Mouse (Mus musculus) urinary bladder, postnatal 25 days (tissue): ENCODE measurements at regions not wholly inside any gene's neighbourhood (a gene's known extent, or its start where the extent isn't known, plus 50 kb on each side); places are given as distances from the start of the nearest gene placed in this dataset.

Experiments used
- DNase-seq: peaks from one replicate; pipeline ENCODE4 v3.0.0; 2022; ENCODE audit warnings: low spot score

DNA sequence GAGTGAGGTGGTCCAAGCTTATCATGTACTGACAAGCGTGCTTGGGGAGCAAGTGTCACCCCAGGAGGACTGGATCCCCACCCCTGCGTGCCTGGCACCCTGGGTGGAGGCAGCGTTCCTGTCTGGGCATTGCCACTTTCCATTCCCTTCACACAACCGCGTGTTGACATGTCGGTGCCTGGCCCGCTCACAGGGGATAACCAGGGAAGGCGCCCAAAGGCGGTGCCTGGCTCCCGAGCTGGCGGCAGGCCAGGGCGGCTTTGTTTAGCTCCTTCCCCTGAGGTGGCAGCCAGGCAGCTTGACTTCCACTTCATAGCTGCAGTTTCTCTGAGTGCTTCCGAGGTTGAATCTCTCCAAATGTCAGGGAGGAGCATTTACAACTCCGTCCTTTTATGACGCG is 318.7 kb upstream of the 4930535I16Rik start:
- peak; percentile 65 for DNase-seq

DNA sequence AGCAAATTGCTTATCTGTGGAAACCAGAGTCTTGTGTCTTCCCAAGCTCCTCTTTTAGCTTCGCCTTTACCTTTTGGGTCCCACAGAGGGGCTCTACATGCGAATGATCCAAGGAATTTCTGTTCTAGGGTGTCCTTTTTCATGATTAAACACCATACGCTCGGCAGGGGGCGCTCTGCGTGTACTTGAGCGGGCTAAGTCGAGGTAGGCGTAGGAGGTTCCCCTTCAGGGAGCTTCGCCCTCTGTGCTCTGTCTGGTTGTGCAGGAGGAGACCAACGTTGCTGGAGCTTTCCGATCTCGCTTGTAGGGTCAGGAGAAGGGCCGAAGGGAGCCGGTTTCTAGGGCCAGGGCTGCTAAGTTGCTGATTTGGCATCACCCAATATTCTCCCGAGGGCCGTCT is 310.7 kb upstream of the 4930535I16Rik start:
- DNase-seq: peak; percentile 67

DNA sequence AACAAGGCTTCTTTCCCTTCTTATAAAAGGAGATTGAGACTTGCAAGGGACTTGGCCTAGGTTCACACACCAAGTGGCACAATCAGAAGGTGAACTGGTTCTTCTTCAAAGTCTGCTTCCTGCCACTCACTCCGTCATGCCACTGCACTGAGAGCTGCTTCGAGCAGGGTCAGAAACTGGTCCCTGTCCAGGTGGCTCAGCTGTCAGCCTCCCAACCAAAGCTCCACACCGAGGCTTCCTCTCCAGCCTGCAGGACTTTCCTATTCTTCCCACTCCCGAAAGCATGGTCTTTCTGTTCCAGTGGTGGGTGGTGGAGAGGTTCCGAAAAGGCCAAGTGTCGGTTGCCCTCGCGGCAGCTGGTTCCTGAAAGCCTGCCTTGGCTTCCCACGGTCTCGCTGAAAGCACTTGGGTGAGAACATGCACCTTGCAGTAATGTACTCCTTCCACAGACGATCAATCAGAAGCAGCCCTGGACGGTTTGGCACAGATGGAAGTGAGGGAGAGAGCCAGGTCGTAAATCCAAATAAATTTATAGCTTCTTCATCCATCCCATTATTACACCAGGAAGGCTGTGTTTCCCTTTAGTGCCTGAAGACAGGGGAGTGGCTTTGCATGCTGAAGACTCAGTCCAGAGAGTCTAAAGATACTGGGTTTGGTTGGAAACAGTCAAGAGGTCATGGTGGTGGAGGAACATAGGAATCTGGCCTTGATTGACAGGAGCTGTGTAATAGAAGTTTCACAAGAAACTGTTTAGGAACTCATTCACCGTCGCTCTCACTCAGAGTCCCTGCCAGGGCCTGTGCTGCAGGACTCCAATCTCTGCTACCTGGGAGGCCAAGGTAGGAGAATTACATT is 306.1 kb upstream of the 4930535I16Rik start:
- no peak for DNase-seq

DNA sequence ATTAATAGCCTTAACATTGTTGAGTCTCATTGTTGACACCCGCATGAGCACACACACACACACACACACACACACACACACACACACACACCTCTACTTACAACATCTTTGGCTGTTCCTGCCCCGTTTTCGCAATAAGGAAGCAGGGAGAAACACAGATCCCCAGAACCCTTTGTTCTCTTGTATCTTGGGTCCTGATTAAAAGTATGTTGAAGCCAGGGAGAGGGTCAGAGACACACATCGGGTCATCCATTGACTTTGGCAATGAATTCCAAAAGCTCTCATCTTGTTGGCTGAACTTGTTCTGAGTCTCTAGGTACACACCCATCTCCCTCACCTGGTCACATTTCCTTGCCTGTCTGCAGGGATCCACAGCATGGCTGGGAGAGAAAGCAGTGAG is 303.9 kb upstream of the 4930535I16Rik start:
- no peak for DNase-seq

DNA sequence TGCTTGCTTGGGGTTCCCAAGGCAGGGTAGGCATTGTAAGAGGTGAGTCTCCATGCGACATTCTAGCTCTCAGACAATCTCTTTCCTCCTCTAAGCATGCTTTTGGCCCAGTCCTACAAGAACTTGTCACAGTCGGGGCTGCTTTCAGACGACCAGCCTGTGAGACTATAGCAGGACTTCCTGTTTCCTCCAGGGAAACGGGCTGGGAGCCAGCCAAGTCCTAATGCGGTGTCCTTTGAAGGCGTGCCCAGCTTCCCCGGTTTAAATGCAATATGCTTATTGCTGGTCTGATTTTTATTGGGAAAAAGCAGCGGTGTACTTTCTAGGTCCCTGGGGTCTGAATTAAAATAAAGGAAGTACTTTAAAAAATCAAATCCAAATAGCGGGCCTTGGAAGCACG is 299.4 kb upstream of the 4930535I16Rik start:
- no peak for DNase-seq

DNA sequence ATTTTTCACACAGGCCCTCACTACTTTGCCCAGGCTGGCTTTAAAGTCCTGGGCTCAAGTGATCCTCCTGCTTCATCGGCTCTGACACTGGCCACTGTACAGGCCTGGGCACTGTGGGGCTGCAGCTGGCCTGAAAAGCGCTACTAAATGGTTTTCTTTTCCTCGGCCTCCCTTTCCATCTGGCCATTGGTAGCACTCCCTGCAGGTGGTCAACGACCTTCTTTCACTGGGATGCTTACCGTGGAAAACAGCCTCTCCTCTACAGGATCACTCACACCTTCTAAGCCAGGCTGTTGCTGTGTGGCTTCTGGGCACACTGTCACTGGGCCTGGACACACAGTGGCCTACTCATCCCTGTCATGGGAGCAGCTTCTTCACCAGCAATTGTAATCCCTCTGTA is 298.5 kb upstream of the 4930535I16Rik start:
- no peak for DNase-seq

DNA sequence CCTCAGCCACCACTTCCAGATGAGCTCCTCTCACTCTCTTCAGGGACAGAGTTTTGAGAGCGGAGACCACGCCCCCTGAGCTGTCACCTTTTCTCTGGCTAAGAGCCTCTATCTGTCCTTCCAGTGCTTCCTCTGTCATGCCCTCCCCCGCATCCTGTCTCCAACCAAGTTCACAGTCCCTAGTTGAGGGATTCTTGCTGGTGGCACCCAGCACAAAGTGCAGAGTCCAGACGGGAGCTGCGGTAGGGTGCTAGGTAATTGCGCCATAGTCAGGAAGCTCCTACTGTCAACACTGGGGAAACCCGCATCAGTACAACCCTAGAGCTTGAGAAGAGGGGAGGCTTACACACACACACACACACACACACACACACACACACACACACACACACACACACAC is 297.3 kb upstream of the 4930535I16Rik start:
- DNase-seq: no peak

DNA sequence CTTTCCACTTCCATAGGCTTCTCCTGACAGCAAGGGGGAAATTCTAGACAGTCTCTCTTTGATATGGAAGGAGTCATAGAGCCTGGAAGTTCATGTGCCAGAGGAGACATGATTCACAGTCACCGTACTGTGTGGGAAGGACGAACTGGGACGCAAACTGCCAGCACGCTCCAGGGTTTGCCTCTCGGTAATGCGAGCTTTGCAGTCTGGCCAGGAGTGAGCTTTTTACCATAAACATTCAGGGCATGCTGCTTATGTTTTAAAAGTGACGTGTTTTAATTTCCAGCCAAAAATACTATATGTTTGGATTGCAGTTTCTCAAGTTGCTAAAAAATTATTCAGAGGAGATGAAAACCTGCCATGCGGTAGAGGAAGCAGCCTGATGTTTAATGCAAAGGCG is 292.3 kb upstream of the 4930535I16Rik start:
- DNase-seq: no peak

DNA sequence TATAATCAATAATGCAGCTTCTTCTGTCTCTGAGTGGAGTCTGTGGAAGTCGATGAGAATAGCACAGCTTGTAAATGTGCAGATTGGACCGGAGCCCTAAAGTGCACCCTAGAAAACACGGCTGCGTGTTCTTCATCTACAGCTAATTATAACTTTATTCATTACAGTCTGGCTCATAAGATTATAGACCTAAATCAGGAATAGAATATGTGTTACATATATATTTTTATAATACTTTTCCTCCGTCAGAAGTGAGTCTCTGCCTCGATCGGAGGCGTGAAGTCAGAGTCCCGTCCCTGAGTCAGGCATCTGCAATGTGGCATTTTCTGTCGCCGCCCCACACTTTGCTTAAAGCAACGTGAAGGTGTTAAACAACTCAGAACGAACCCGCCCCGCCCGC is 288.7 kb upstream of the 4930535I16Rik start:
- no peak for DNase-seq

DNA sequence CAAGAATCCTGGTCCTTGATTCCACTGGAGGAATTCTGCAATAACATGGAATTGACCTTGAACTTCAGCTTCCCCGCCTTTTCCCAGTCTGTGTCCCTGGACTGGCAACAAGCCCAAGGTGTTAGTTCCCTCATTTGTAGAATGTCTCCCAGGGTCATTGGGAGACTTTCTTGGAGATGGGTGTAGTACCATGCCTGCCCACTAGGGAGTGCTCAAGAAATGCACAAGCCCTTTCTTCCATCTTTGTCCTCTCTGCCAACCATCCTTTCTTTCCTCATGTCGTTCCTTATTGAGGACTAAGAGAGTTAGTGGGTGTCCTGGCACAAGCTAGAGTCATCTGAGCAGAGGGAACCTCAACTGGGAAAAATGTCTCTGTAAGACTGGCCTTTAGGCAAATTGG is 285.9 kb upstream of the 4930535I16Rik start:
- DNase-seq: no peak

DNA sequence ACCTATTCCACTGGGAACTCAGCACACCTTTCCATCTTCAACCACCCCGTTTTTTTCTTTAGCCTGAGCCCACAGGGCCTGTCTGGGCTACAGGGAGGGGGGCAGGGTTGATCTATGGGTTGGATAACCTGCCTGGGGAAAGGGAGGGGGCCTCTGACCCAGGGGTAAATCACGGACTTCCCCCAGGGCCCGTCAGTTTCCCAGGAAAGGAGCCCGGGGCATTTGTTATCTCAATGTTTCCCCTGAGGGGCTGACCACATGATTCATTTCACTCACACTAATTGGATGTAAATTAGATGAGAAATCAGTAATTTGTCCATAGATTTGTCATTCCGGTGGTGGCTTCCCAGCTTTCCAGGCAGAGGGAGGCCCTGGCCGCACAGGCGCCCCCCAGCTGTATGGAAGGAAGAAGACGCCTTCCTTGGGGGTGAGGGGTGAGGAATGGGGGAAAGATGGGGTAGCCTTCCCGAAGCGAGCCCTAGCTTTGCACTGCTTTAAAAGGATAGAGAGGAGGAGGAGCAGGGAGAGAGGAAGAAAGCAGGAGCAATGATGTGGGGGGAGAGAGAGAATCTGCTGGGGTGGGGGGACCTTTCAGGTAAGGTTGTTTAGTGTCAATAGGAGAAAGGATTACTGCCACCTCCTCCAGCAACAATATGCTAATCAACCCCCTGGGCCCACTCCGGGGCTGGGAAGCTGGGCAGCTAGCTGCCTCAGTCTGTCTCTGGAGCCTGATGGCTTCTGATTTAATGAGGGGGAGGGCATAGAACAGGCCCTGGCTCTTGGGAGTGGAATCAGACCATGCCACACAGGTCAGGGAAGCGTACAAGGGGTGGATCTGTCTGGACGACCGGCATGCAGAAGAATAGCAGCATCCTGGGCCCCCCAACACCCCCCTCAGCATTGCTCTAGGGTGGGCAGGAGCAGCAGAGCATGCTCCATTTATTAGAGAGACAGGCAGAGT is 282.3 kb upstream of the 4930535I16Rik start:
- no peak for DNase-seq

DNA sequence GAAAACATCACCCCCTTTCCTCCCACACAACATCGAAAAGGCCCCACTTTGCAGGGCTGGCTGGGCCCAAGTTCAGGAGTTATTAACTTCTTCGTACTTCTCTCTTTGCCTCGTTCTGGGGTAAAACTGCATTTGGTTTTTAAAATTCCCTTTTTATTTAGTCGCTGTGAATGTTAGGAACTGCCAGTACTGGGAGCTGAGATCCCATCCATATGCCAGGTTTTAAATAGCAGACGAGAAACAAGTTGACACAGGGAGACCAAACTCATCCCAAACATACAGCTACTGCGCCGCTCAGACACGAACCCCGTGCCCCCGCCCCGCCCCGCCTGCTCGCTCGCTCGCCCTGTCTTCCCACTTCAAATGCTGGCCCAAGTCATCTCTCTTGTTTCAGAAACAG is 281.0 kb upstream of the 4930535I16Rik start:
- no peak for DNase-seq

DNA sequence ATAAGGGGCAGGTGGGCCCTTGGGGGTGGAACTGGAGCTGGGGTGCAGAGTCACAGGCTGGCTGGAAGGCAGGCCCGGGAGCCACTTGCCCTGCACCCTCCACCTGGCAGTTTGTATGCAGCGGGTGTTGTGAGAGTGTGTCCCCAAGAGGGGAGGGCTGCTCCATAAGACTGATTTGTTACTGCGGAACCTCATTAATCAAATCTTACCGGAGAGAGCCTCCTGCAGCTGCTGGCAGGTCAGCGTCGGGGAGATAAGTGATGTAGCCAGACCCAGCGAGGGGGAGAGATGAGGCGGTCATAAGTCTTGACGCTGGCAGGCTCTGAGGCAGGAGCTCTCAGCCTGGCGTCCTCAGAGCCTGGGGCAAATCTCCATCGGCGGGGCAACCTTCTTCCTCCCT is 278.9 kb upstream of the 4930535I16Rik start:
- DNase-seq: no peak

DNA sequence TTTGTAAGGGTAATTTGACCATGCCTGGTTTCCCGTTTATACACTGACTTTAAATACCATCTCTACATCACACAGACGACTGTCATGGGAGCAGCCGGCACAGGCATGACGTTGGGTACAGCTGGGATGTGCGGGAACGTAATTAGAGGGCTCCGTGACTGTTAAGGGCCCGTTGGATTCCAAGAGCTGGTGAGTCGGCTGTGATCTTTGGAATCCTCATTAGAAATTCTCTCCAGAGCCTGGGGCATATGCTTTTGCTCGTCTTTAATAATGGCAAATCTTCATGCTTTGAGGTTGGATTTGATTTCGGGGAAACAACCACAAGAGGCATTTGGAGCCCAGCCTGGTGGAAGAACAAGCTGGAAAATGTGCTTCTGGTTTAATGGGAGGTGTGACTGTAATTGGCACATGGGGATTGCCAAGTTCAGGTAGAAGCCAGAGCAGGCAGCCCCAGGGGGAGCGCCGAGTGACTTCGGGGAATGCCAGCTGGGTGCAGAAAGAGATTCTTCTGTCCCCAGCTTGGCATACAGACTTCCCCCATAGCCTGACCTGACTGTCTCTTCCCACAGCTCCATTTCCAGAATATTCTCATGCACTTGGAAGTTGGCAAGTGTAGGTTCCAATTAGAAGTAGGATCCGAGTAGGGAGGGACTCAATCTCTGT is 275.4 kb upstream of the 4930535I16Rik start:
- no peak for DNase-seq

DNA sequence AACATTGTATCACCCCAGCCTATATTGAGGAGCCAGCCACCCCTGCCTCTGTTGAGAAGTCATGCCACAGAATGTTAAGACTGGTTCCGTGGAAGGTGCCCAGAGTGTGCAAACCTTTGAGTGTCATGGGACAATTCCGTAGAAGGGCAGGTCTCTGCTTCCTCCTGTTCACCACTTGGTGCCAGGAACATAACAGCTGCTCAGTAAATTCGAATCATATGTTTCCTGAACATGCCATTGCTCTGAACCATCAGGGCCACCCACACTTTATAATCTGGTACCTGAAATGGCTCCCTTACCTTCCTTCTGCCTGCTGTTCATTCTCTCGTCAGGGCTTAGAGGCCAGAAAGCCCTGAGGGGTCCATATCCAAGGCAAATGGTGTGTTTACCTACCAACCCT is 273.0 kb upstream of the 4930535I16Rik start:
- DNase-seq: no peak

DNA sequence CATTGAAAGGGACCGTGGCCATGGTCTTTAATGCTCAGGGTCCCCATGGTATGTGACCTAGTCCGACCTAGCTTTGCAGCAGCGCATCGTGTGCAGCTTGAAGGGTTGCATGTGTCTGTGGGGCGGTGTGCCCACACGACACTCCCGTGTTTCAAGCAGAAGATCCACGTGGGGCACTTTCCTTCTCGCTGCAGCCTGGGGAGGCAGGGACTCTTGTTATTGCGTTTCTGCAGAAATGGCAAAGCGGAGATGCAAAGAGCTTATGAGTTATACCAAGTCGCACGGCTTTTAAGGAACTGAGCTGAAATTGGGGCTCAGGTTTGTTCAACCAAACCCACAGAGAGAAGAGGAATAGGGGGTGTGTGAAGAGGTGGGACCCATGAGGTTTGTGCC is 272.2 kb upstream of the 4930535I16Rik start:
- no peak for DNase-seq

DNA sequence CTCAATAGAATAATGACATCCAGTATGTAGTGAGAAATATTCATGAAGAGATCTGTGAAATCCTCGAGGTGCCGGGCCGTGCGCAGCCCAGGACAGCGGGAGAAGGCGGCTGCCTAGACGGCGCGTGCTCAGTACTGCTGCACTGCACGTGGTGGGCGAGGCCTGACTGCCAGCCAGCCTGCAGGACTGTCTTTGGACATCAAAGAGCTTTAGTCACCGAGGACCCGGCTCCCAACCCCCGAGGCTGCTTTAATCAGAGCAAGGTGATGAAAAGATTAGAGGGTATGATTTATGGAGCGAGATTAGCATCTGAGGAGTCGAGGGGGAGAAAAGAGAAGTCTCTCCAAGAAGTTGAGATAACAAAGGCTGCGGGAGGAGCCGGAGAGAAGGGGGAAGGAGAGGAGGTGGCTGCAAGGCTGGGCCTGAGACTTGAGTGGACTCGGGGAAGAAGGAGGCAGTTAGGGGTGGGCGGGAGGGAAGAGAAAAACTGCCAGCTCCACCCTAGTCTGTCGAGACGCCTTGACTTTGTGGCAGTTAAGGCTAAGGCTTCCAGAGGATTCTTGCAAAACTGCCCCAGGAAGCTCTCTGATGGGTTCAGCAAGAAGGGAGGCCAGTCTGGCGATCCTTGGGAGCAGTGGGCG is 271.6 kb upstream of the 4930535I16Rik start:
- peak; percentile 27 for DNase-seq

DNA sequence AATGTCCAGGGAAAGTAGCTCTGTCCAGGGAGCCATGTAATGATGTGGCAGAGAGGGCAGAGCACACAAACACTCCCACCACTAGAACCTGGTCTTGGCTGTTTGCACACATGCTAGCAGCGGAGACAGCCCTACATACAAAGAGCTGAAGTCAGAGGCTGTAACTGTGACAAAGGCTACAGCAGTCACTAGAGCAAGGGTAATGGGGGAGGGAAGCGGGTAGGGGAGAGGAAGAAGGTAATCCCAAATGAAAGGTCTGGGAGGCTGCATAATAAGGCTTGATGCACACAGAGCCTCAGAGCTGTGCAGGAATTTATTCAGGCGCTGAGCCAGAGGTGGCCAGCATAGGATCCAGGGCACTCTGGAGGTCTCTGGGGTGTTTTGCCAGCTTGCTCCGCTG is 269.3 kb upstream of the 4930535I16Rik start:
- DNase-seq: no peak

DNA sequence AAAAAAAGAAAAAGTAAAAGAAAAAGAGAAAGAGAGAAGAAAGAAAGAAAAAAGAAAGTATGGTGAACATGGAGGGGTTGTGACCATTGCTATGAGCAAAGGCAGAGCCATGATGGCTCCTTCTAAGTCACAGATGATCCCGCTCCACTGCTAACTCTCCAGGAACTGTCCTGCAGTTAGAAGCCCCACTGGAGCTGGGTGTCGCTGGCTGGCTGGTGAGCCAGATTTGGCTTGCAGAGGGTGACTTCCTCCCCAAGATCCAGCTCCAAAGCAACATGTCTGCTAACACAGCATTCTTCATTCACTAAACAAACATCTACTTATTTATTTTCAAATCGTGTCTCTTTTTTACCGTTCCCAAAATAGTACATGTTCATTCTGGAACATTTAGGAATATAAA is 263.5 kb upstream of the 4930535I16Rik start:
- DNase-seq: no peak

DNA sequence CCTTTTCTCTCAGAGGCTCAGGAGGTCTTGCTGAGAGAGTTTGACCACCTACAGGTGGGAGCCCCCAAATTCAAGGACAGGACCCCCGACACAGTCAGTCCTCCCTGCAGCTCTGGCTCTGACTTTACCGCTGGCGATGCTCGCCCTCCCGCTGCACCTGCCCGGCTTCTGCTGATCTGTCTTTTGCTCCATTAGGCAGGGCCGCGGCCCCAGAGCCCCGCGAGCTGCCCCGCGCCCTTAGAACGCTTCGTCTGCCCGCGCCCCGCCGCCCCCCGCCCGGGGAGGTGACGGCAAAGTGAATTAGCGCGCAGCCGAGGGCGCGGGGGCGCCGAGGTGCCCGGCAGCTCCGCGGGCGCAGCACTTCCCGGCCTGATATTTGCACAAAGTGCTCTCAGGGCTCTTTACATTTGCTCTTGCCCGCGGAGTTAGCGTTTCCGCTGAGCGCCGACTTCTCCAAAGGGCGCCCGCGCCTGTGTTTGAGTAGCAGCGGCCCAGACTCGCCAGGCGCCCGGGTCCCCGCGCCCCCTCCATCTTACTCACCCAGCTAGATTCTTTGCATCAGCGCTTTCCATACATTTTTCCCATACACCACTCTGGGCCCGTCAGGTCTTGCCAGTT is 260.7 kb upstream of the 4930535I16Rik start:
- no peak for DNase-seq

DNA sequence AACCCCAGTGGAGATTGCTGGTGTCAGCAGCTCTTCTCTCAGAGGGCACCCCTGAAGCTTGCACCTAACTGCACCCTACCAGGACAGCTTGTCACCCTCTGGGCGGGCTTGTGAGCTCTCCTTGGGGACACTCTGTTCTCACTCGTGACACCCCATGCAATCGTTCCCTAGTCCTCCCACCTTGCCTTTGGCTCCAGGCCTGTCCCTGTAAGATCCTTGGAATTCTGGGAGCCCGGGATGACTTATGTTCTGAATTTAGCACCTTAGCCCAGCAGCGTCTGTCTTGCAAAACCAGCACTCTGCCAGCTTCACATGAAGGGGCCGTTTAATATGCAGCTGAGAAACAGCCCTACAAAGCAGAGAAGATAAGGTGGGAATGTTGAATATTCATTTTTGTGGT is 257.7 kb upstream of the 4930535I16Rik start:
- no peak for DNase-seq

DNA sequence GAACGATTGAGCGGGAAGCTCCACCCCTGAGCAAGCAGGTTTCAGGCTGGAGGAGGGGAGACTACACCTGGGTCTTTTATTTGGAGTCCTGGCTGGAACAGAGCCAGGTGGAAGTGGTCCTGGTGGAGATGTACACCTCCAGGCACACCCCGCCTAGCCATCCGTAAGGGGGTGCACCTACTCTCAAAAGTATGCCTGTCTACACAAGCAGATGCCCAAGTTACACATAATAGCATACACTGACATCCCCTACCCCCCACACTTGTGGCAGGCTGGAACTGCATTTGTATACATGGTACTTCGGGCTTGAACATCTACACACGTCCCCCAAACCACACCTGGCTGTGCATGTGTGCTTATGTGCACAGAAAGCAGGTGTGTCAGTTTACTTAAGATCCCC is 236.8 kb upstream of the 4930535I16Rik start:
- DNase-seq: no peak
